Mouse (Mus musculus): Measurements from ENCODE around the gene Mcur1. TPM values are rescaled to one million over a fixed set of nuclear protein-coding genes. Genes with fewer than 3 reads are reported as not detected.

The Mcur1 gene
- polyA plus RNA-seq, 1 experiment from 2014 or later: 14.5 TPM

DNA sequence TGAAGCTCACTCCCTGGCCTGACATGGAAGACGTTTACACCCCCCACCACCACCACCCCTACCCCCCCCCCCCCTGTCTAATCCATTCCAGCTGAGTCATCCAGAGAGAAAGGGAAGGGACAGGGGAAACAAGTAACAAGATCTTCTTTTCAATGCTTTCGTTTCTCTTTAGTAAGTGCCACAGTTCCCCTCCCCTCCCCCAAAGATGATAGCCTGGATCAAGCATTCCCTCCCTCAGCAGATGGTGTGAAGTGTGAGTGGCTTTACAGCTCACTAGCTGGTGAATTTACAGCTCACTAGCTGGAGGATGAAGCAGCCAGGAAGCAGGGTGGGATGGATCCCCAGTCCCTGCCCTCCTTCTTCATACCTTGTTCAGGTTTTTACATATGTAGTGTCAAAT lies 63.3 kb downstream of the Mcur1 start:
- H3K4me3 ChIP-seq (ENCODE audit: low read depth, low read length): no peak overlapping the region
- whole genome bisulfite sequencing (ENCODE audit: insufficient replicate concordance): 12% methylated on average over 2 of the region's 2 CpGs
- no peak for ATAC-seq (replicated peaks; ENCODE audit: insufficient number of reproducible peaks, low FRiP score, low TSS enrichment)
- H3K36me3 ChIP-seq (ENCODE audit: control insufficient read depth, insufficient read depth, low read length): no peaks in the 10 kb centered on the region
- no peak overlapping the region for H3K27ac ChIP-seq (ENCODE audit: low read depth, low read length)
- no peak overlapping the region for H3K9ac ChIP-seq (ENCODE audit: low read depth, low read length)
- H3K27me3 ChIP-seq (ENCODE audit: control insufficient read depth, insufficient read depth, low read length): no peaks in the 10 kb centered on the region
- no peaks in the 10 kb centered on the region for H3K9me3 ChIP-seq (replicated peaks; ENCODE audit: control insufficient read depth, low read length)
- no peaks in the 10 kb centered on the region for H3K4me1 ChIP-seq (ENCODE audit: control insufficient read depth, insufficient read depth, low read length)
- H3K4me2 ChIP-seq: no peak overlapping the region

DNA sequence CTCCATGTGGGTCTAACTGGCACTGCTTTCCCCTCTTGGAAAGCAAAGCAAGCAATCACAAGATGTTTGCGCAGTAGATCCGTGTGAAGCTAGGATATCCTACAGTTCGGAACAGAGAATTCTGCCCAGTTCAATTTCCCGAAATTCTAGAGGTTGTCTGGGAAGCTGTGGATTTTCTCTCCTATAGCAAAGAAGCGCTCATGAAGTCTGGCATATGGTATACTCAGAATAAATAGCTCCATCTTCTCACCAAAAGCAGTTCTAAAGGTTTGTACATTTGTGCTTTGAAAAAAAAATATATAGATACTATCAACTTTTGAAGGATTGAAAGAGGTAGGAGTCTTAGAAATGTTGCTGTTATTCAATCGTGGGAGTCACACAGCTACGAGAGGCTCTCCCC lies 64.3 kb downstream of the Mcur1 start:
- Histone ChIP-seq H3K4me2 (no peak overlapping the region), H3K27ac (ENCODE audit: low read depth, low read length) (no peak overlapping the region), H3K4me3 (ENCODE audit: low read depth, low read length) (no peak overlapping the region), H3K9me3 (replicated peaks; ENCODE audit: control insufficient read depth, low read length) (0 out of 2 replicates have a peak, but pooled peaks cover 2% of the 10 kb centered on the region), H3K36me3 (ENCODE audit: control insufficient read depth, insufficient read depth, low read length) (no peaks in the 10 kb centered on the region), H3K9ac (ENCODE audit: low read depth, low read length) (no peak overlapping the region), H3K27me3 (ENCODE audit: control insufficient read depth, insufficient read depth, low read length) (no peaks in the 10 kb centered on the region), H3K4me1 (ENCODE audit: control insufficient read depth, insufficient read depth, low read length) (no peaks in the 10 kb centered on the region)
- no peak for ATAC-seq (replicated peaks; ENCODE audit: insufficient number of reproducible peaks, low FRiP score, low TSS enrichment)
- WGBS (ENCODE audit: insufficient replicate concordance): 84% methylated on average over 7 of the region's 7 CpGs

DNA sequence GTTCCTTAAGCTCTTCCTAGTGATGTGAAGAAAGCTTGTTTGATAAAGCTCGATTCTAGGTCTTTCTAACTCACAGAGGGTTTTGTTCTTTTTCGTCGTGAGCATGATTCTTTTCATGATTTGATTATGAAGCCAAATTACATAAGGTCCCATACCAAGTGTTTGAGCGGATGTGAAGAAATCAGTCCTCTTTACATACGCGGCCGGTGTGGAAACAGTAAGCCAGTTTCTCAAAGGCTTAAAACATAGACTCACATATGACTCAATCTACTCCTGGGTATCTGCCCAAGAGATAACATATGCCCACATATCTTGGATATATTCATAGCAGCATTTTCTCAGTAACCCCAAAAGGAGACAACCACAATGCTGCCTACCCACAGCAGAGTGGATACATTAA lies 66.3 kb downstream of the Mcur1 start:
- Histone ChIP-seq H3K27me3 (ENCODE audit: control insufficient read depth, insufficient read depth, low read length) (no peaks in the 10 kb centered on the region), H3K36me3 (ENCODE audit: control insufficient read depth, insufficient read depth, low read length) (no peaks in the 10 kb centered on the region), H3K9ac (ENCODE audit: low read depth, low read length) (no peak overlapping the region), H3K4me1 (ENCODE audit: control insufficient read depth, insufficient read depth, low read length) (no peaks in the 10 kb centered on the region), H3K4me2 (no peak overlapping the region), H3K9me3 (replicated peaks; ENCODE audit: control insufficient read depth, low read length) (0 out of 2 replicates have a peak, but pooled peaks cover 2% of the 10 kb centered on the region), H3K4me3 (ENCODE audit: low read depth, low read length) (no peak overlapping the region), H3K27ac (ENCODE audit: low read depth, low read length) (no peak overlapping the region)
- ATAC-seq (replicated peaks; ENCODE audit: insufficient number of reproducible peaks, low FRiP score, low TSS enrichment): no peak
- 81% methylated on average over 7 of the region's 7 CpGs for WGBS (ENCODE audit: insufficient replicate concordance)

DNA sequence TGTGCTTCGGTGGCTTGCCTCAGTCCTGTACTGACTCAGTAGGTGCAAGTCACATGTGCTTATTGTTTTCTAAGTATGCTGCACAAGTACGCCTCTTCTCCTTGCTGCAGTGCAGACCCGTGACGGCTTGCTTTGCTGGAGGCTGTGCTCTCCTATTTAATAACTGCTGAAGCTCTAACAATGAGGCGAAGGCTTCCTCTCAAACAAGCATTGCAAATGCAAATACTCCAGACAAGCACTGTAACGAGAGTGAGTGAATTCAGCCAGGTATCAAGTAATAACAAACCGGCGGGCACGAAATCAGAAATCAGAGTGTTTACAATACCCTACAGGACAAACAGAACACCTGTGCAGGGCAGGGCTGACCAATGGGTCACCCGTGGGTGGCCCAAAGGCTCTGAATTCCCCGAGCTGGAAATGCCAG lies 66.9 kb downstream of the Mcur1 start:
- H3K27me3 ChIP-seq (ENCODE audit: control insufficient read depth, insufficient read depth, low read length): no peaks in the 10 kb centered on the region
- H3K4me3 ChIP-seq (ENCODE audit: low read depth, low read length): no peak overlapping the region
- H3K36me3 ChIP-seq (ENCODE audit: control insufficient read depth, insufficient read depth, low read length): no peaks in the 10 kb centered on the region
- 0 out of 2 replicates have a peak, but pooled peaks cover 2% of the 10 kb centered on the region for H3K9me3 ChIP-seq (replicated peaks; ENCODE audit: control insufficient read depth, low read length)
- H3K4me1 ChIP-seq (ENCODE audit: control insufficient read depth, insufficient read depth, low read length): no peaks in the 10 kb centered on the region
- no peak overlapping the region for H3K4me2 ChIP-seq
- ATAC-seq (replicated peaks; ENCODE audit: insufficient number of reproducible peaks, low FRiP score, low TSS enrichment): no peak
- WGBS (ENCODE audit: insufficient replicate concordance): 76% methylated on average over 11 of the region's 11 CpGs
- H3K9ac ChIP-seq (ENCODE audit: low read depth, low read length): no peak overlapping the region
- no peak overlapping the region for H3K27ac ChIP-seq (ENCODE audit: low read depth, low read length)

Other genes starting within 250 kb of the Mcur1 start
- 23.6 and 26.4 TPM in 2 replicates for gene Sirt5, start 194.7 kb downstream of the Mcur1 start, polyA plus RNA-seq (2014; fragmentation: Nextera tagmentation; extraction: Ambion mirVana)
- gene Nol7, start 161.8 kb downstream of the Mcur1 start, polyA plus RNA-seq (2014; fragmentation: Nextera tagmentation; extraction: Ambion mirVana): 141 and 151 TPM in 2 replicates
- 8.8 and 12.2 TPM in 2 replicates for gene Ranbp9, start 78.9 kb downstream of the Mcur1 start, polyA plus RNA-seq (2014; fragmentation: Nextera tagmentation; extraction: Ambion mirVana)
- 0.55 and 4.3 TPM in 2 replicates for gene Rnf182, start 55.5 kb upstream of the Mcur1 start, polyA plus RNA-seq (2014; fragmentation: Nextera tagmentation; extraction: Ambion mirVana)
- gene Cd83, start 224.6 kb upstream of the Mcur1 start, polyA plus RNA-seq (2014; fragmentation: Nextera tagmentation; extraction: Ambion mirVana): 2.2 and 2.4 TPM in 2 replicates

Measured in heart, embryonic 11.5 days (tissue).